Mouse (Mus musculus): ENCODE results near the gene Abcb11.
"Not testable (repeated sequence)": the region's sequence is repeated elsewhere in the genome, so short reads cannot be mapped to it uniquely, and the experiment has no call there.

The Abcb11 gene

GRCm38 (mm10) chr2:69342496-69343221 lies at the start of gene Abcb11:
Gene Abcb11, minus strand, starts transcription at chr2:69342616.
- DNase-seq: no peak

- DNase-seq: no peak
Measured at GRCm38 (mm10) chr2:69386118-69386871, 43.9 kb upstream of the Abcb11 start.

GRCm38 (mm10) chr2:69382838-69383237 lies 40.4 kb upstream of the Abcb11 start:
- no peak for DNase-seq

- DNase-seq: no peak
Measured at GRCm38 (mm10) chr2:69381740-69382139, 39.3 kb upstream of the Abcb11 start.

- no peak for DNase-seq
Measured at GRCm38 (mm10) chr2:69380281-69380680, 37.9 kb upstream of the Abcb11 start, which contains the start of gene Dhrs9. Gene Dhrs9, plus strand, starts transcription at chr2:69380445.

GRCm38 (mm10) chr2:69379801-69380200 lies 37.4 kb upstream of the Abcb11 start:
- DNase-seq: no peak

- DNase-seq: no peak
Measured at GRCm38 (mm10) chr2:69376780-69377179, 34.4 kb upstream of the Abcb11 start.

- no peak for DNase-seq
Measured at GRCm38 (mm10) chr2:69365275-69365674, 22.9 kb upstream of the Abcb11 start.

GRCm38 (mm10) chr2:69364831-69365230 lies 22.4 kb upstream of the Abcb11 start:
- no peak for DNase-seq

GRCm38 (mm10) chr2:69355402-69355801 lies 13.0 kb upstream of the Abcb11 start:
- DNase-seq: not testable (repeated sequence)

- no peak for DNase-seq
Measured at GRCm38 (mm10) chr2:69341506-69341905, 910 bp downstream of the Abcb11 start.

GRCm38 (mm10) chr2:69331523-69331922 lies 10.9 kb downstream of the Abcb11 start:
- DNase-seq: not testable (repeated sequence)

GRCm38 (mm10) chr2:69328509-69329163 lies 13.8 kb downstream of the Abcb11 start:
- no peak for DNase-seq

GRCm38 (mm10) chr2:69324881-69325660 lies 17.3 kb downstream of the Abcb11 start:
- DNase-seq: no peak

- no peak for DNase-seq
Measured at GRCm38 (mm10) chr2:69323018-69323417, 19.4 kb downstream of the Abcb11 start.

- DNase-seq: no peak
Measured at GRCm38 (mm10) chr2:69321457-69321856, 21.0 kb downstream of the Abcb11 start.

GRCm38 (mm10) chr2:69311337-69311736 lies 31.1 kb downstream of the Abcb11 start:
- no peak for DNase-seq

GRCm38 (mm10) chr2:69308136-69308535 lies 34.3 kb downstream of the Abcb11 start:
- DNase-seq: no peak

GRCm38 (mm10) chr2:69300568-69300967 lies 41.8 kb downstream of the Abcb11 start:
- not testable (repeated sequence) for DNase-seq

GRCm38 (mm10) chr2:69294508-69294907 lies 47.9 kb downstream of the Abcb11 start:
- no peak for DNase-seq

- DNase-seq: no peak
Measured at GRCm38 (mm10) chr2:69288989-69289388, 53.4 kb downstream of the Abcb11 start.

- no peak for DNase-seq
Measured at GRCm38 (mm10) chr2:69275875-69276274, 66.5 kb downstream of the Abcb11 start.

Measured in cerebellum, adult 11-12 months (tissue).